Mouse (Mus musculus) inflammation-experienced regulatory T-cells, adult 6 months (primary cell): ENCODE data around the gene Dennd4c. TPM values are rescaled to one million over a fixed set of nuclear protein-coding genes. Genes with fewer than 3 reads are reported as not detected.

Source experiments
- ATAC-seq: one replicate; pipeline ENCODE4 v1.8.0; 2017
- polyA plus RNA-seq, 3 experiments: library from polyadenylated mRNA; unstranded; fragments of 100-300 nt; shearing (Covaris generic); gene quantifications; one replicate each; pipeline ENCODE4 v1.2.1; 2017

Gene Dennd4c
- polyA plus RNA-seq, result 1 to 10 TPM; 6.6 to 9.9 (median 8.8) TPM

DNA sequence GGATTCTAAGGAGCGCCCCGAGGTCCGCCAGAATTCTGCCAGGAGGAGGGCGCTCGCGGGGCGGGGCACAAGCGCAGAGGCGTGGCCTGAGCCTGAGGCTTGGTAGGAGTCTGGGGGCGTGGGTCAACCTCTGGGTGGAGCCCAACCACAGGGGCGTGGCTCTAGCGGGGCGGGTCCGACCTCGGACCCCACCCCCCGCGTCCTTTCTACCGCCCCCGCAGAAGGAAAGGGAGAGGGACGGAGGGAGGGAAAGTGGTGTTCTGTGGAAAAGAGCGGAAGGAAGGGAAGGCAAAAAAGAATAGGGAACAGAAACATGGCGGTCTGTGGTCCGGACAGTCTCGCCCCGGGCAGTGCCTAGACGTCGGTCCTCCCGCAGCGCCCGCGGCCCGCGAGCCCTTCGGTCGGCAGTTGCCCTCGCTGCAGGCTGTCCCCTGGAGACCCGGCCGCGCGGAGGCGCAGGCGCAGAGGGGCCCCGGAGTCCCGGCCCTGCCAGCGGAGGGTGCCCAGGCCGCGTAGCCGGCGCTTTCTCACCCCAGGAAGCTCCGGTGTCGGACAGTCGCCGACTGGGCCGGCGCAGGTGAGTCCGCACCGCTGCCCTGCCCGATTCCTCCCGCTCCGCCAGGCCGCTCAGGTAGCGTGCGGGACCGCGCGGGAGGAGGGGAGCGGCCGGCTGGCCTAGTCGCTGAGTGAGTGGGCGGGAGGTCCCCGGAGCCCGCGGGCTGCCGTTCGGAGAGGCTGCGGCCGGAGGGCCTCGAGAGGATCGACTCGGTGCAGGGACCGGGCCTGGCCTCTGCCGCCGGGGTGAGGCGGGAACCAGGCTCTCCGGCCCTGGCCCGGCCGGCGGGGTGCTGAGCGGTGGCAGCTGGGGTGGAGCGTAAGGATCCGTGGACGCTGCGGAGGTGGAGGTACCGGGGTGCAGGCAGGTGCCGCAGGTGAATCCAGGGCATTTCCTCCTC is at the start of gene Dennd4c:
Gene Dennd4c (plus strand): TSS at position 220 of the 956 bp plus-strand sequence.
- peak; percentile 78 for ATAC-seq

GRCm38 (mm10) chr4:86699161-86699865 is 49.0 kb upstream of the Dennd4c start:
- ATAC-seq, result no peak

DNA sequence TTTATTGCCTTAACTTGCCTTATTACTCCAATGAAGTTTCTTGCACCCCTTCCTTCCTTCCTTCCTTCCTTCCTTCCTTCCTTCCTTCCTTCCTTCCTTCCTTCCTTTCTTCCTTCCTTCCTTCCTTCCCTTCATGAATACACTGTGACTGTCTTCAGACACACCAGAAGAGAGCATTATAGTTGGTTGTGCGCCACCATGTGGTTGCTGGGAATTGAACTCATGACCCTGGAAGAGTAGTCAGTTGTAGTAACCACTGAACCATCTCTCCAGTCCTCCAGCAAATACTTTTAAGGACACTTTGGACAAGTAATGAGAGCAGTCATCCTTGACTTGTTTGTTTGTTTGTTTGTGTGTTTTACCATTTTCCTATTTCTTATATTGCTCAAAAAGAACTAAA is 39.6 kb upstream of the Dennd4c start:
- ATAC-seq, result no peak

GRCm38 (mm10) chr4:86710034-86710650 is 38.2 kb upstream of the Dennd4c start:
- ATAC-seq, result no peak

- no peak for ATAC-seq
These were observed 37.6 kb upstream of the Dennd4c start for GRCm38 (mm10) chr4:86710666-86711215.

DNA sequence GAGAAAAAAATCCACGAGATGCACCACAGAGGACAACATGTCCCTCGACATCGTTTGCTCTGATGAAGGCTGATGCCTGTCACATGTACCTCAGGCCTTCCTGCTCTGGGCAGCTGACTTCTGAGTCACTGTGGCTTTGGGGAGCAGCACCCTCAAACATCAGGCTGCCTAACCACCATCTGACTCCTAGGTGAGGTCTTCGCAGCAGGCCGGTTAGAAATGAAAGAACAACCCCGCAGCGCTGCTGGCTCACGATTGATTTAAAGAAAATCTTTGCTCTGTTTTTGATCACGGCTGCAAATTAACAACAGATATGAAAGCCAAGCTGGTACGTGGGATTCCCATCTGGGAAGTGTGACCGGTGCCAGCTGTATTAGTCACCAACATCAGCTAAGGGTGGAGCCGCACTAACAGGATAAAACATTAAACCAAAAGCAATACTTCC is 35.6 kb upstream of the Dennd4c start:
- ATAC-seq, result peak; percentile 77

GRCm38 (mm10) chr4:86713518-86713917 is 34.8 kb upstream of the Dennd4c start:
- peak; percentile 67 for ATAC-seq

GRCm38 (mm10) chr4:86715341-86715740 is 33.0 kb upstream of the Dennd4c start:
- ATAC-seq, result no peak

GRCm38 (mm10) chr4:86717176-86717575 is 31.2 kb upstream of the Dennd4c start:
- no peak for ATAC-seq

GRCm38 (mm10) chr4:86718878-86719577 is 29.3 kb upstream of the Dennd4c start:
- peak; percentile 19 for ATAC-seq

- ATAC-seq, result peak; percentile 77
These were observed 26.4 kb upstream of the Dennd4c start for GRCm38 (mm10) chr4:86721856-86722358.

GRCm38 (mm10) chr4:86725175-86725574 is 23.2 kb upstream of the Dennd4c start:
- ATAC-seq, result peak; percentile 43

DNA sequence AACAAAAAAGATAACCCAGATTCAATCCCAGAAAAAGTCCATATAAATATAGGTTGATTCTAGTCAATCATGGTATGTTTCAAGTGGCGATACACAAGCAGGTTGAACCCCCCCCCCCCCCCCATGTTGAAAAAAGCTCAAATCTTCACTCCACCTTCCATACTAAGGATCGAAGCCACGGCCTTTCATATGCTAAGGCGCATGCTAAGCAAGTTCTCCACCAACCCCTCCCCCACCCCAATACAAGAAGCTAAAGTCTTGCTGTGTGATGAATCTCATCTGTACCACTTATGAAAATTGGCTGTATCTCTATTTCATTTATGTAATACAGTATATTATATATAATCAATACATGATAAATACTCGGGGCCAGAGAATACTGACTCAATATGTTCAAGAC is 22.2 kb upstream of the Dennd4c start:
- ATAC-seq, result no peak

DNA sequence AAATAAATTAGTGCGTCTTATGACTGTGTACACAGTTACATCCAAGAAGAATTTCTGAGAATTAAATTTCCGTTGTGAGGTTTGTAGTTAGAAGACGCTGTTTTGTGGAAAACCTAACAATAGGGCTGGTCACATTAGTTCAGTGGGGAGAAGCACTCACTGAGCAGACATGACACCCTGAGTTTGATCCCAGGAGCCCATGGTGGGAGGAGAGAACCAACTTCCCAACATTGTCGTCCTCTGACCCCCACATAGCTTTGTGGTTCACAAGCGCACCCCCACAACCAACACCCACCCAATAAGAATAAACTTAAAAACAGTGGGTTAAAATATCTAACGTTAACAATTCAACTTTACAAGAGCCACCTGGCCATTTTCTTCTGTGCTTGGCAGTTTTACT is 18.5 kb upstream of the Dennd4c start:
- ATAC-seq, result no peak

- ATAC-seq, result no peak
These were observed 14.1 kb upstream of the Dennd4c start for GRCm38 (mm10) chr4:86734088-86734841.

GRCm38 (mm10) chr4:86739308-86739993 is 8.9 kb upstream of the Dennd4c start:
- no peak for ATAC-seq

DNA sequence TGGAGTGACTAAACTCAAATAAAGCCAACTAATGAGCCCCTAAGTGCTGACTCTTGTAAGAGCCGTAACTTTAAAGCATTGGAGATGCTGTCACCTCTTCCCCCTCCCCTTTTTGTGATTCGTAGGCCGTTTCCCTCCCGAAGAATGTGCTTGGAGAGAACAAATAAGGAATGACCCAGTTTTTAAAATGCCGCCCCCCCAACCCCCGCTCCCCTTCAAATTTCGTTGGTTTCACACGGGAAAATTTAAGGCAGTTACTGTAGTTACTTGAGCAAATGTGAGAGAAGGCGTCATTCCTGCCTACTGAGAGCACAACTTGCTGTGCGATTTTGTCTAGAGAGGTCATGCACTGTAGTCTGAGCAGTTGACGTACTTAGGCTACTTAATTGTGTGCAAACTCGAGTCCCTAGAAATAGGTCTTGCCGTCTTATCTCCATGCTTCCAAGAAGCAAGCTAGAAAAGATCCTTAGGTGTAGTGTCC is 1.0 kb downstream of the Dennd4c start:
- peak; percentile 3 for ATAC-seq

GRCm38 (mm10) chr4:86750346-86750945 is 2.1 kb downstream of the Dennd4c start:
- peak; percentile 15 for ATAC-seq

DNA sequence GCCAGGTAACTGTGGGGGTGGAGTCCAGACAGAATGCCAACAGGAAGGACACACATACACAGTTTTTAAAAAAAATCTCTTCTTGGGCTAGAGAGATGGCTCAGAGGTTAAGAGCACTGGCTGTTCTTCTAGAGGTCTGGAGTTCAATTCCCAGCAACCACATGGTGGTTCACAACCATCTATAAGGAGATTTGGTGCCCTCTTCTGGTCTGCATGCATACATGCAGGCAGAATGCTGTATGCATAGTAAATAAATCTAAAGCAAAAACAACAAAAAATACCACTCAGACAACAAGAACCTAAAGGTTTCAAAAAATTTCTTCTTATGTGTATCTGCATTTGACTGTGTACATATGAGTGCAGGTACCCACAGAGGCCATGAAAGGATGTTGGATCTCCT is 16.0 kb downstream of the Dennd4c start:
- ATAC-seq, result no peak

- ATAC-seq, result no peak
These were observed 29.2 kb downstream of the Dennd4c start for GRCm38 (mm10) chr4:86777587-86777986.
